Mouse (Mus musculus) T-helper 17 cell (primary cell): Measurements from ENCODE around the gene Lcat.

Source experiments
- in situ Hi-C, 2 experiments: fragments of 300-600 bp; cut with MboI, MseI; formaldehyde crosslinking; loops; 1 replicate in 1 of 2; 2 replicates in 1 of 2; pipeline ENCODE4 v1.15.1; 2025; ENCODE audit warnings: high pct_unique_total_duplicates in 2 of 2

The Lcat gene

GRCm38 (mm10) chr8:105949350-105949749, 6.2 kb upstream of the Lcat start:
- in situ Hi-C loops, result no loop called here

- in situ Hi-C loops, result no loop called here
Observed at GRCm38 (mm10) chr8:105942542-105942941, 640 bp downstream of the Lcat start.

GRCm38 (mm10) chr8:105942026-105942425, 1.2 kb downstream of the Lcat start:
- in situ Hi-C loops, result no loop called here

- in situ Hi-C loops, result loop anchor here in 1 of 2 experiments (5.0 kb wide), 1 partner anchor 226 kb away; no protein-coding TSS in a partner anchor
Observed at GRCm38 (mm10) chr8:105938306-105938669, 4.9 kb downstream of the Lcat start, which contains the start of gene Psmb10. Gene Psmb10 (minus strand): TSS chr8:105938444.

- in situ Hi-C loops, result loop anchor here in 1 of 2 experiments (5.0 kb wide), 1 partner anchor 225 kb away; no protein-coding TSS in a partner anchor
Observed at GRCm38 (mm10) chr8:105937496-105938305, 5.5 kb downstream of the Lcat start.

- in situ Hi-C loops, result loop anchor here in 1 of 2 experiments (5.0 kb wide), 1 partner anchor 225 kb away; no protein-coding TSS in a partner anchor
Observed at GRCm38 (mm10) chr8:105936866-105937475, 6.2 kb downstream of the Lcat start.

- in situ Hi-C loops, result loop anchor here in 1 of 2 experiments (5.0 kb wide), 1 partner anchor 224 kb away; no protein-coding TSS in a partner anchor
Observed at GRCm38 (mm10) chr8:105935863-105936603, 7.1 kb downstream of the Lcat start.

- in situ Hi-C loops, result loop anchor here in 1 of 2 experiments (5.0 kb wide), 1 partner anchor 223 kb away; no protein-coding TSS in a partner anchor
Observed at GRCm38 (mm10) chr8:105935105-105935504, 8.1 kb downstream of the Lcat start.

GRCm38 (mm10) chr8:105933762-105934161, 9.4 kb downstream of the Lcat start, which contains the start of gene Ctrl:
Gene Ctrl (minus strand): TSS chr8:105933862.
- in situ Hi-C loops, result loop anchor here (5.0 kb wide), 2 partner anchors 46 to 221 kb away; no protein-coding TSS in a partner anchor

- in situ Hi-C loops, result loop anchor here (5.0 kb wide), 2 partner anchors 45 to 220 kb away; no protein-coding TSS in a partner anchor
Observed at GRCm38 (mm10) chr8:105932525-105932924, 10.7 kb downstream of the Lcat start.

GRCm38 (mm10) chr8:105931271-105931670, 11.9 kb downstream of the Lcat start:
- in situ Hi-C loops, result loop anchor here (5.0 kb wide), 2 partner anchors 44 to 219 kb away; no protein-coding TSS in a partner anchor

GRCm38 (mm10) chr8:105930602-105931001, 12.6 kb downstream of the Lcat start:
- in situ Hi-C loops, result loop anchor here (5.0 kb wide), 2 partner anchors 43 to 218 kb away; no protein-coding TSS in a partner anchor

- in situ Hi-C loops, result no loop called here
Observed at GRCm38 (mm10) chr8:105925123-105925522, 18.1 kb downstream of the Lcat start.

- in situ Hi-C loops, result no loop called here
Observed at GRCm38 (mm10) chr8:105919390-105919789, 23.8 kb downstream of the Lcat start.

- in situ Hi-C loops, result no loop called here
Observed at GRCm38 (mm10) chr8:105900941-105901616, 42.1 kb downstream of the Lcat start.

- in situ Hi-C loops, result no loop called here
Observed at GRCm38 (mm10) chr8:105900180-105900940, 42.8 kb downstream of the Lcat start, which contains the start of gene Pskh1. Gene Pskh1 (plus strand): TSS chr8:105900441.

- in situ Hi-C loops, result no loop called here
Observed at GRCm38 (mm10) chr8:105897801-105898480, 45.2 kb downstream of the Lcat start.

GRCm38 (mm10) chr8:105893339-105893738, 49.8 kb downstream of the Lcat start, which contains the start of gene Nrn1l:
Gene Nrn1l (plus strand): TSS chr8:105893567.
- in situ Hi-C loops, result no loop called here

GRCm38 (mm10) chr8:105892432-105892831, 50.8 kb downstream of the Lcat start:
- in situ Hi-C loops, result no loop called here
